ENCODE assay signal across 9 mouse cellular contexts in the genomic region with DNA sequence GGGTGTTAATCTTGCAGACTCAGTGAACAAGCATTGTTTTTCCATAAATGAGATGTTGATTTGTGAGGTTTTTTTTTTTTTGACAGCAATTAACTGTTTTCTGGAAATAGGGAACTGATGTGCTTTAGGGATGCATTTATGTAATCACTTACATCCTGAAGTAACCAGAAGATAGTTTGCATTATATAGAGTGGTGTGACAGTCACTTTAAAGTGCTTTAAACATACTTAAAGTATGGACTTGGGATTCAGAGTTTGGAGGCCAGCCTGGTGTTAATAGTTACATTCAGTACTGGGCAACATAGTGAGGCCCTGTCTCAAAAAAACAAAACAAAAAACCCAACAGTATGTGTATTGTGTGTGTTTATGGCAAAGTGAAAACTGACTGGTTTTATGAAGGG. TPM values are rescaled to one million over a fixed set of nuclear protein-coding genes. Genes with fewer than 3 reads are reported as not detected.
DNase-seq lines count a peak whose midpoint lies in the region; ATAC-seq and TF ChIP-seq lines count a peak whose summit lies in the region.
"Had no signal": no experiment of that assay in that cellular context is flagged by ENCODE, and none has a peak within 500 bp of the region (broad histone marks: within the 10 kb centered on the region; RNA-seq: fewer than 3 reads in every experiment).

No protein-coding gene starts in this region.

- intact Hi-C loops in left cerebral cortex, adult 2 months (cut with DNase I) = loop anchor here (2.0 kb wide), 1 partner anchor 17 kb away; no protein-coding TSS in a partner anchor
- intact Hi-C loops in left cerebral cortex, postnatal 25 days (cut with DNase I) = loop anchor here (1.0 kb wide), 1 partner anchor 47 kb away; the partner anchor contains the start of gene Tarbp2

- peak overlapping the region; percentile 95; the same call in 1 of the 2 replicates for H3K27ac ChIP-seq in left cerebral cortex, adult 2 months
- H3K27ac ChIP-seq in embryonic facial prominence, embryonic 15.5 days (replicated peaks) = no peak overlapping the region
- H3K27ac ChIP-seq in intestine, postnatal 0 days (ENCODE audit: low read depth, low read length) = no peak overlapping the region
- H3K27ac ChIP-seq in neural tube, embryonic 12.5 days = no peak overlapping the region

- no peak for DNase-seq in left cerebral cortex, adult 2 months (ENCODE audit: extremely low spot score in 1 of 2, low spot score in 2 of 2)
- no peak for DNase-seq in left cerebral cortex, postnatal 25 days (ENCODE audit: low spot score in 2 of 2)
- no peak for DNase-seq in urinary bladder, postnatal 36 days (ENCODE audit: low spot score in 2 of 2)
- no peak for DNase-seq in spleen, postnatal 4 days (ENCODE audit: low spot score in 2 of 2)

- no peak for ATAC-seq in embryonic facial prominence, embryonic 15.5 days (ENCODE audit: insufficient number of reproducible peaks, low FRiP score, low TSS enrichment, low read depth)
- ATAC-seq in intestine, postnatal 0 days = no peak
- ATAC-seq in neural tube, embryonic 12.5 days (ENCODE audit: low FRiP score, low read depth) = no peak
- ATAC-seq in frontal cortex, adult (ENCODE audit: low TSS enrichment) = no peak

- TF ChIP-seq CTCF in left cerebral cortex, adult 2 months (IDR thresholded peaks at IDR 0.05) = no peak
- no peak for TF ChIP-seq CTCF in intestine, postnatal 0 days (IDR thresholded peaks at IDR 0.05; ENCODE audit: low read depth)

- H3K9ac ChIP-seq in embryonic facial prominence, embryonic 15.5 days = peak overlapping the region; percentile 93; the same call in 1 of the 2 replicates
- H3K9ac ChIP-seq in intestine, postnatal 0 days (ENCODE audit: low read depth, low read length) = no peak overlapping the region
- H3K9ac ChIP-seq in neural tube, embryonic 12.5 days = peak overlapping the region; percentile 92

- H3K36me3 ChIP-seq in embryonic facial prominence, embryonic 15.5 days = peaks cover 39% of the 10 kb centered on the region
- peaks cover 33% of the 10 kb centered on the region for H3K36me3 ChIP-seq in intestine, postnatal 0 days (ENCODE audit: control insufficient read depth, insufficient read depth)
- peaks cover 29% of the 10 kb centered on the region for H3K36me3 ChIP-seq in neural tube, embryonic 12.5 days

- H3K27me3 ChIP-seq in embryonic facial prominence, embryonic 15.5 days = no peaks in the 10 kb centered on the region
- H3K27me3 ChIP-seq in intestine, postnatal 0 days (replicated peaks; ENCODE audit: control insufficient read depth, insufficient read depth, low read length) = no peaks in the 10 kb centered on the region
- no peaks in the 10 kb centered on the region for H3K27me3 ChIP-seq in neural tube, embryonic 12.5 days (replicated peaks)

- H3K4me2 ChIP-seq in embryonic facial prominence, embryonic 15.5 days (replicated peaks) = peak overlapping the region; percentile 52
- H3K4me2 ChIP-seq in intestine, postnatal 0 days (replicated peaks; ENCODE audit: low read depth) = peak overlapping the region; percentile 63
- H3K4me2 ChIP-seq in neural tube, embryonic 12.5 days (replicated peaks) = peak overlapping the region; percentile 73

- peaks cover 15% of the 10 kb centered on the region for H3K4me1 ChIP-seq in embryonic facial prominence, embryonic 15.5 days
- no peaks in the 10 kb centered on the region for H3K4me1 ChIP-seq in intestine, postnatal 0 days (replicated peaks; ENCODE audit: control insufficient read depth, insufficient read depth, low read length)
- peaks cover 8% of the 10 kb centered on the region; the same call in 1 of the 2 replicates for H3K4me1 ChIP-seq in neural tube, embryonic 12.5 days

- peak overlapping the region; percentile 59 for H3K4me3 ChIP-seq in left cerebral cortex, adult 2 months
- peak overlapping the region; percentile 86 for H3K4me3 ChIP-seq in embryonic facial prominence, embryonic 15.5 days (replicated peaks)
- peak overlapping the region; percentile 80 for H3K4me3 ChIP-seq in intestine, postnatal 0 days (ENCODE audit: low read depth, low read length)
- H3K4me3 ChIP-seq in neural tube, embryonic 12.5 days = peak overlapping the region; percentile 76

- no peaks in the 10 kb centered on the region for H3K9me3 ChIP-seq in embryonic facial prominence, embryonic 15.5 days (replicated peaks)
- no peaks in the 10 kb centered on the region for H3K9me3 ChIP-seq in intestine, postnatal 0 days (ENCODE audit: control insufficient read depth)
- H3K9me3 ChIP-seq in neural tube, embryonic 12.5 days = no peaks in the 10 kb centered on the region

RNA-seq across cellular contexts. Expression of gene Pcbp2, which starts 1.4 kb away (rescaled TPM):
- total RNA-seq in left cerebral cortex, adult 2 months (2021) = 100 to 1,000 TPM; 497 to 500 TPM
- total RNA-seq in left cerebral cortex, postnatal 25 days (2021) = 100 to 1,000 TPM; 464 to 469 TPM
- polyA plus RNA-seq in embryonic facial prominence, embryonic 15.5 days (2015; fragmentation: Nextera tagmentation; extraction: Ambion mirVana) = 223 and 231 TPM in 2 replicates
- polyA plus RNA-seq in intestine, postnatal 0 days (2015; fragmentation: Nextera tagmentation; extraction: Ambion mirVana) = 109 and 115 TPM in 2 replicates
- 144 and 152 TPM in 2 replicates for polyA plus RNA-seq in neural tube, embryonic 12.5 days (2016; fragmentation: Nextera tagmentation; extraction: Ambion mirVana)

RNA-seq across cellular contexts. Expression of gene Prr13, which starts 12.9 kb away (rescaled TPM):
- 10 to 100 TPM; 46.1 to 47.6 TPM for total RNA-seq in left cerebral cortex, adult 2 months (2021)
- total RNA-seq in left cerebral cortex, postnatal 25 days (2021) = 10 to 100 TPM; 35.8 to 42.0 TPM
- polyA plus RNA-seq in embryonic facial prominence, embryonic 15.5 days (2015; fragmentation: Nextera tagmentation; extraction: Ambion mirVana) = 89.4 and 93.7 TPM in 2 replicates
- polyA plus RNA-seq in intestine, postnatal 0 days (2015; fragmentation: Nextera tagmentation; extraction: Ambion mirVana) = 394 and 398 TPM in 2 replicates
- 80.5 and 80.6 TPM in 2 replicates for polyA plus RNA-seq in neural tube, embryonic 12.5 days (2016; fragmentation: Nextera tagmentation; extraction: Ambion mirVana)

RNA-seq across cellular contexts. Expression of gene Amhr2, which starts 26.6 kb away (rescaled TPM):
- 1 to 10 TPM in 1 of 2 experiments, under 1 TPM in 1; 0.98 to 3.2 TPM for total RNA-seq in left cerebral cortex, adult 2 months (2021)
- 1 to 10 TPM in 1 of 2 experiments, under 1 TPM in 1; 0.62 to 2.4 TPM for total RNA-seq in left cerebral cortex, postnatal 25 days (2021)
- 0.59 and 0.75 TPM in 2 replicates for polyA plus RNA-seq in embryonic facial prominence, embryonic 15.5 days (2015; fragmentation: Nextera tagmentation; extraction: Ambion mirVana)
- polyA plus RNA-seq in intestine, postnatal 0 days (2015; fragmentation: Nextera tagmentation; extraction: Ambion mirVana) = 0.35 and 0.50 TPM in 2 replicates
- 0.23 TPM in 2 replicates for polyA plus RNA-seq in neural tube, embryonic 12.5 days (2016; fragmentation: Nextera tagmentation; extraction: Ambion mirVana)

RNA-seq across cellular contexts. Expression of gene Gm10337, which starts 31.8 kb away (rescaled TPM):
- total RNA-seq in left cerebral cortex, adult 2 months (2021) = not detected
- total RNA-seq in left cerebral cortex, postnatal 25 days (2021) = not detected
- polyA plus RNA-seq in embryonic facial prominence, embryonic 15.5 days (2015; fragmentation: Nextera tagmentation; extraction: Ambion mirVana) = 5.1 TPM in 1 of 2 replicates, not detected in the other
- polyA plus RNA-seq in intestine, postnatal 0 days (2015; fragmentation: Nextera tagmentation; extraction: Ambion mirVana) = 3.5 TPM in 1 of 2 replicates, not detected in the other
- polyA plus RNA-seq in neural tube, embryonic 12.5 days (2016; fragmentation: Nextera tagmentation; extraction: Ambion mirVana) = not detected in 2 replicates
- polyA plus RNA-seq: testis, adult 2 months had no signal

RNA-seq across cellular contexts. Expression of gene Map3k12, which starts 45.1 kb away (rescaled TPM):
- total RNA-seq in left cerebral cortex, adult 2 months (2021) = 10 to 100 TPM; 96.5 to 96.8 TPM
- 10 to 100 TPM; 93.6 to 96.2 TPM for total RNA-seq in left cerebral cortex, postnatal 25 days (2021)
- 19.8 and 21.3 TPM in 2 replicates for polyA plus RNA-seq in embryonic facial prominence, embryonic 15.5 days (2015; fragmentation: Nextera tagmentation; extraction: Ambion mirVana)
- 3.1 and 3.5 TPM in 2 replicates for polyA plus RNA-seq in intestine, postnatal 0 days (2015; fragmentation: Nextera tagmentation; extraction: Ambion mirVana)
- 48.8 and 51.9 TPM in 2 replicates for polyA plus RNA-seq in neural tube, embryonic 12.5 days (2016; fragmentation: Nextera tagmentation; extraction: Ambion mirVana)
